Mouse (Mus musculus) midbrain, embryonic 11.5 days (tissue): ENCODE results near the gene Nedd8. TPM values are rescaled to one million over a fixed set of nuclear protein-coding genes. Genes with fewer than 3 reads are reported as not detected.

Source experiments
- ATAC-seq: fragments of 200-750 bp; cut with Nextera tagmentation; 2 replicates; pipeline ENCODE4 v1.8.0; 2017; ENCODE audit warnings: moderate TSS enrichment, moderate library complexity; ENCODE audit not compliant: low FRiP score
- DNase-seq: peaks from one replicate; pipeline ENCODE4 v3.0.0; 2015; ENCODE audit warnings: low spot score; ENCODE audit errors: missing footprints
- H3K27ac ChIP-seq: fragments of 300-500 bp; sonication (generic); 2 replicates; pipeline ENCODE4 v1.5.1; 2014; ENCODE audit warnings: low read depth, low read length
- H3K27me3 ChIP-seq: fragments of 300-500 bp; sonication (generic); 2 replicates; pipeline ENCODE4 v1.6.1; 2014; ENCODE audit warnings: mild to moderate bottlenecking, low read length, moderate library complexity, mixed read lengths; ENCODE audit not compliant: control insufficient read depth, insufficient read depth
- H3K36me3 ChIP-seq: fragments of 300-500 bp; sonication (generic); 2 replicates; pipeline ENCODE4 v1.6.1; 2014; ENCODE audit warnings: mild to moderate bottlenecking, low read length, moderate library complexity, mixed read lengths; ENCODE audit not compliant: control insufficient read depth, insufficient read depth
- H3K4me1 ChIP-seq: fragments of 300-500 bp; sonication (generic); 2 replicates; pipeline ENCODE4 v1.6.1; 2014; ENCODE audit warnings: low read length; ENCODE audit not compliant: control insufficient read depth, insufficient read depth
- H3K4me2 ChIP-seq: fragments of 300-500 bp; sonication (generic); 2 replicates; pipeline ENCODE4 v1.6.1; 2014; ENCODE audit warnings: mild to moderate bottlenecking, moderate library complexity
- H3K4me3 ChIP-seq: fragments of 300-500 bp; sonication (generic); 2 replicates; pipeline ENCODE4 v1.5.1; 2014; ENCODE audit warnings: low read depth, low read length
- H3K9ac ChIP-seq: fragments of 300-500 bp; sonication (generic); 2 replicates; pipeline ENCODE4 v1.6.1; 2014; ENCODE audit warnings: low read length
- H3K9me3 ChIP-seq: fragments of 300-500 bp; sonication (generic); 2 replicates; pipeline ENCODE4 v1.6.1; 2016; ENCODE audit warnings: low read length; ENCODE audit not compliant: control insufficient read depth
- WGBS: fragments of 180-500 bp; shearing (Covaris S2); extraction: QIAGEN DNeasy Blood & Tissue Kit; methylation state at CpG from one replicate; pipeline ENCODE4 v1.1.7; 2014; 5-methylcytosine and 5-hydroxymethylcytosine counted together
- polyA plus RNA-seq: library from polyadenylated mRNA; unstranded; fragments of >200 nt; fragmentation: Nextera tagmentation; extraction: Ambion mirVana; gene quantifications from 2 replicates; pipeline ENCODE4 v1.2.1, GENCODE M21; 2014

The Nedd8 gene
- polyA plus RNA-seq, 1 experiment from 2014 or later: 615 TPM

- H3K36me3 ChIP-seq: no peaks in the 10 kb centered on the region; the same call in 1 of the 2 replicates
- H3K9ac ChIP-seq: no peak overlapping the region
- no peaks in the 10 kb centered on the region for H3K9me3 ChIP-seq
- no peak overlapping the region for H3K4me3 ChIP-seq
- DNase-seq (no peak), ATAC-seq (no peak)
- H3K4me2 ChIP-seq: no peak overlapping the region
- no peaks in the 10 kb centered on the region for H3K27me3 ChIP-seq
- no peak overlapping the region for H3K27ac ChIP-seq
- 88% methylated on average over 3 of the region's 3 CpGs for WGBS
- H3K4me1 ChIP-seq: no peaks in the 10 kb centered on the region; the same call in 1 of the 2 replicates
Measured at GRCm38 (mm10) chr14:55656935-55657334, 15.0 kb downstream of the Nedd8 start.

- 89% methylated on average over 7 of the region's 7 CpGs for WGBS
- Histone ChIP-seq H3K27me3 (no peaks in the 10 kb centered on the region), H3K4me1 (no peaks in the 10 kb centered on the region), H3K36me3 (no peaks in the 10 kb centered on the region), H3K27ac (no peak overlapping the region), H3K9me3 (no peaks in the 10 kb centered on the region), H3K4me2 (no peak overlapping the region), H3K9ac (no peak overlapping the region), H3K4me3 (no peak overlapping the region)
- DNase-seq: peak; percentile 72
- ATAC-seq: no peak
Measured at GRCm38 (mm10) chr14:55651528-55651927, 20.4 kb downstream of the Nedd8 start.

- no peak for ATAC-seq
- DNase-seq: no peak
- WGBS: 93% methylated on average over 2 of the region's 2 CpGs
- H3K4me2 ChIP-seq: no peak within 1 kb of the TSS
- no peak within 1 kb of the TSS for H3K4me3 ChIP-seq
- no peaks in the 10 kb centered on the region for H3K27me3 ChIP-seq
- H3K4me1 ChIP-seq: peaks cover 1% of the 10 kb centered on the region; the same call in 1 of the 2 replicates
- H3K27ac ChIP-seq: no peak within 1 kb of the TSS
- no peaks in the 10 kb centered on the region for H3K36me3 ChIP-seq
- no peaks in the 10 kb centered on the region for H3K9me3 ChIP-seq
- H3K9ac ChIP-seq: no peak within 1 kb of the TSS
Measured at GRCm38 (mm10) chr14:55649884-55650283, 22.0 kb downstream of the Nedd8 start, which contains the start of gene Tssk4. Tssk4 (plus strand) TSS chr14:55650184.

- Histone ChIP-seq H3K4me2 (peak overlapping the region; percentile 66), H3K9me3 (no peaks in the 10 kb centered on the region), H3K27me3 (no peaks in the 10 kb centered on the region), H3K9ac (peak overlapping the region; percentile 78), H3K36me3 (peaks cover 6% of the 10 kb centered on the region), H3K4me1 (peaks cover 15% of the 10 kb centered on the region), H3K27ac (no peak overlapping the region), H3K4me3 (peak overlapping the region; percentile 80)
- DNase-seq (peak; percentile 83), ATAC-seq (no peak)
- 38% methylated on average over 17 of the region's 17 CpGs for WGBS
Measured at GRCm38 (mm10) chr14:55644261-55644888, 27.5 kb downstream of the Nedd8 start.

- Histone ChIP-seq H3K36me3 (peaks cover 6% of the 10 kb centered on the region), H3K9ac (peak within 1 kb of the TSS; percentile 78), H3K4me3 (peak within 1 kb of the TSS; percentile 80), H3K27me3 (no peaks in the 10 kb centered on the region), H3K9me3 (no peaks in the 10 kb centered on the region), H3K4me2 (peak within 1 kb of the TSS; percentile 66), H3K27ac (peak within 1 kb of the TSS; percentile 80), H3K4me1 (peaks cover 15% of the 10 kb centered on the region)
- WGBS: under 1% methylated on average over 89 of the region's 89 CpGs
- ATAC-seq (peak; percentile 92), DNase-seq (peak; percentile 98)
Measured at GRCm38 (mm10) chr14:55643060-55643907, 28.6 kb downstream of the Nedd8 start, which contains the start of gene Tm9sf1. Tm9sf1 (minus strand) TSS chr14:55643806.

GRCm38 (mm10) chr14:55642679-55643059, 29.3 kb downstream of the Nedd8 start:
- Histone ChIP-seq H3K4me3 (peak overlapping the region; percentile 80), H3K9ac (peak overlapping the region; percentile 78), H3K4me1 (peaks cover 15% of the 10 kb centered on the region), H3K4me2 (peak overlapping the region; percentile 66), H3K9me3 (no peaks in the 10 kb centered on the region), H3K27ac (peak overlapping the region; percentile 80), H3K27me3 (no peaks in the 10 kb centered on the region), H3K36me3 (peaks cover 10% of the 10 kb centered on the region)
- DNase-seq (no peak), ATAC-seq (no peak; the same call in 1 of the 2 replicates)
- WGBS: 23% methylated on average over 8 of the region's 8 CpGs

GRCm38 (mm10) chr14:55641291-55641690, 30.6 kb downstream of the Nedd8 start:
- WGBS: 94% methylated on average over 13 of the region's 13 CpGs
- H3K27ac ChIP-seq: no peak overlapping the region
- DNase-seq (peak; percentile 69), ATAC-seq (no peak)
- H3K9ac ChIP-seq: no peak overlapping the region
- H3K4me2 ChIP-seq: no peak overlapping the region
- no peak overlapping the region for H3K4me3 ChIP-seq
- peaks cover 15% of the 10 kb centered on the region for H3K4me1 ChIP-seq
- no peaks in the 10 kb centered on the region for H3K27me3 ChIP-seq
- peaks cover 11% of the 10 kb centered on the region for H3K36me3 ChIP-seq
- no peaks in the 10 kb centered on the region for H3K9me3 ChIP-seq

GRCm38 (mm10) chr14:55640816-55641215, 31.1 kb downstream of the Nedd8 start:
- Histone ChIP-seq H3K36me3 (peaks cover 11% of the 10 kb centered on the region), H3K27me3 (no peaks in the 10 kb centered on the region), H3K4me1 (peaks cover 19% of the 10 kb centered on the region), H3K4me3 (no peak overlapping the region), H3K9me3 (no peaks in the 10 kb centered on the region), H3K27ac (no peak overlapping the region), H3K9ac (no peak overlapping the region), H3K4me2 (no peak overlapping the region)
- no peak for ATAC-seq
- WGBS: 95% methylated on average over 14 of the region's 14 CpGs
- DNase-seq: peak; percentile 49

GRCm38 (mm10) chr14:55637795-55638194, 34.1 kb downstream of the Nedd8 start, which contains the start of gene Gm49378:
Gm49378 (minus strand) TSS chr14:55637895.
- no peak within 1 kb of the TSS for H3K4me3 ChIP-seq
- H3K9me3 ChIP-seq: no peaks in the 10 kb centered on the region
- H3K9ac ChIP-seq: no peak within 1 kb of the TSS
- H3K27me3 ChIP-seq: no peaks in the 10 kb centered on the region
- H3K4me2 ChIP-seq: no peak within 1 kb of the TSS
- DNase-seq (no peak), ATAC-seq (no peak)
- H3K27ac ChIP-seq: no peak within 1 kb of the TSS
- peaks cover 19% of the 10 kb centered on the region for H3K4me1 ChIP-seq
- peaks cover 14% of the 10 kb centered on the region for H3K36me3 ChIP-seq
- 90% methylated on average over 9 of the region's 9 CpGs for WGBS
